In genomic region chr4:101144361-101144760, GRCm38 (mm10) we compare ENCODE assay signal across 18 mouse cellular contexts.
"Had no signal": no experiment of that assay in that cellular context is flagged by ENCODE, and none has a peak within 500 bp of the region (broad histone marks: within the 10 kb centered on the region; RNA-seq: fewer than 3 reads in every experiment).

No protein-coding gene starts in this region.

- H3K9me3 ChIP-seq: liver, embryonic 13.5 days; liver, embryonic 15.5 days; lung, embryonic 15.5 days; midbrain, embryonic 10.5 days; midbrain, embryonic 12.5 days; neural tube, embryonic 13.5 days; neural tube, embryonic 15.5 days had no signal

- DNase-seq: liver, embryonic 13.5 days; liver, postnatal 0 days; lung, adult 2 months; lung, postnatal 14 days; lung, postnatal 4 days; midbrain, embryonic 14.5 days; right cerebral cortex, postnatal 14 days; spleen, adult 18-20 months; thymus, adult 18-20 months; thymus, postnatal 14 days; thymus, postnatal 36 days had no signal

- H3K4me1 ChIP-seq: liver, embryonic 13.5 days; liver, embryonic 15.5 days; neural tube, embryonic 13.5 days had no signal

- H3K36me3 ChIP-seq: liver, embryonic 13.5 days; liver, embryonic 15.5 days; neural tube, embryonic 13.5 days had no signal

- H3K27me3 ChIP-seq: liver, embryonic 13.5 days; liver, embryonic 15.5 days; lung, embryonic 15.5 days; midbrain, embryonic 12.5 days; neural tube, embryonic 13.5 days; neural tube, embryonic 15.5 days had no signal

- H3K4me3 ChIP-seq: liver, embryonic 13.5 days; liver, embryonic 15.5 days; lung, embryonic 15.5 days; midbrain, embryonic 10.5 days; midbrain, embryonic 12.5 days; myocyte; neural tube, embryonic 13.5 days; neural tube, embryonic 15.5 days had no signal

- H3K27ac ChIP-seq: liver, embryonic 13.5 days; liver, embryonic 15.5 days; lung, embryonic 15.5 days; midbrain, embryonic 10.5 days; midbrain, embryonic 12.5 days; neural tube, embryonic 13.5 days; neural tube, embryonic 15.5 days had no signal
